Mouse (Mus musculus) midbrain, embryonic 10.5 days (tissue): ENCODE measurements around the gene Taar4. TPM values are rescaled to one million over a fixed set of nuclear protein-coding genes. Genes with fewer than 3 reads are reported as not detected.

Experiments used
- DNase-seq: peaks from one replicate; pipeline ENCODE4 v3.0.0-alpha.2; 2017; ENCODE audit warnings: low spot score
- H3K27ac ChIP-seq: fragments of 300-500 bp; sonication (generic); replicated peaks from 2 replicates; pipeline ENCODE4 v1.5.1; 2016; ENCODE audit warnings: mild to moderate bottlenecking
- H3K27me3 ChIP-seq: fragments of 300-500 bp; sonication (generic); 2 replicates; pipeline ENCODE4 v1.6.1; 2016; ENCODE audit warnings: low read depth, mild to moderate bottlenecking; ENCODE audit not compliant: poor library complexity, severe bottlenecking
- H3K36me3 ChIP-seq: fragments of 300-500 bp; sonication (generic); 2 replicates; pipeline ENCODE4 v1.6.1; 2016; ENCODE audit warnings: mild to moderate bottlenecking, moderate library complexity
- H3K4me1 ChIP-seq: fragments of 300-500 bp; sonication (generic); 2 replicates; pipeline ENCODE4 v1.6.1; 2016
- H3K4me3 ChIP-seq: fragments of 300-500 bp; sonication (generic); 2 replicates; pipeline ENCODE4 v1.5.1; 2016; ENCODE audit warnings: mild to moderate bottlenecking, moderate library complexity
- H3K9me3 ChIP-seq: fragments of 300-500 bp; sonication (generic); replicated peaks from 2 replicates; pipeline ENCODE4 v1.6.1; 2016; ENCODE audit warnings: mild to moderate bottlenecking
- WGBS: fragments of 180-500 bp; shearing (Covaris S2); methylation state at CpG from one replicate; pipeline ENCODE4 v1.1.7; 2016; 5-methylcytosine and 5-hydroxymethylcytosine counted together
- polyA plus RNA-seq: library from polyadenylated mRNA; unstranded; fragments of >200 nt; fragmentation: Nextera tagmentation; extraction: Ambion mirVana; gene quantifications from 2 replicates; pipeline ENCODE4 v1.2.1, GENCODE M21; 2016

Gene Taar4
- polyA plus RNA-seq, result not detected in 2 replicates

- 95% methylated on average over 13 of the region's 13 CpGs for WGBS
- Histone ChIP-seq H3K4me1 (no peaks in the 10 kb centered on the region), H3K9me3 (no peaks in the 10 kb centered on the region), H3K27ac (no peak within 1 kb of the TSS), H3K27me3 (no peaks in the 10 kb centered on the region), H3K36me3 (no peaks in the 10 kb centered on the region), H3K4me3 (no peak within 1 kb of the TSS)
- no peak for DNase-seq
These were observed at the start of gene Taar4 for GRCm38 (mm10) chr10:23960444-23960915. Gene Taar4, plus strand, starts transcription at chr10:23960494.

- Histone ChIP-seq H3K9me3 (no peaks in the 10 kb centered on the region), H3K27ac (no peak within 1 kb of the TSS), H3K4me3 (no peak within 1 kb of the TSS), H3K4me1 (no peaks in the 10 kb centered on the region), H3K36me3 (no peaks in the 10 kb centered on the region), H3K27me3 (no peaks in the 10 kb centered on the region)
- WGBS, result 94% methylated on average over 4 of the region's 4 CpGs
- no peak for DNase-seq
These were observed 40.2 kb upstream of the Taar4 start, which contains the start of gene Taar1 for GRCm38 (mm10) chr10:23920056-23920455. Gene Taar1, plus strand, starts transcription at chr10:23920356.

- WGBS, result 82% methylated on average over 3 of the region's 3 CpGs
- no peaks in the 10 kb centered on the region for H3K9me3 ChIP-seq
- H3K4me1 ChIP-seq, result no peaks in the 10 kb centered on the region
- H3K27ac ChIP-seq, result no peak overlapping the region
- H3K4me3 ChIP-seq, result no peak overlapping the region
- no peaks in the 10 kb centered on the region for H3K27me3 ChIP-seq
- no peaks in the 10 kb centered on the region for H3K36me3 ChIP-seq
- DNase-seq, result no peak
These were observed 37.8 kb upstream of the Taar4 start for GRCm38 (mm10) chr10:23922468-23922867.

- Histone ChIP-seq H3K4me3 (no peak overlapping the region), H3K27me3 (no peaks in the 10 kb centered on the region), H3K27ac (no peak overlapping the region), H3K4me1 (no peaks in the 10 kb centered on the region), H3K36me3 (no peaks in the 10 kb centered on the region), H3K9me3 (no peaks in the 10 kb centered on the region)
- WGBS, result 83% methylated on average over 2 of the region's 2 CpGs
- DNase-seq, result no peak
These were observed 36.4 kb upstream of the Taar4 start for GRCm38 (mm10) chr10:23923941-23924340.

GRCm38 (mm10) chr10:23937613-23938012 lies 22.7 kb upstream of the Taar4 start:
- no peaks in the 10 kb centered on the region for H3K27me3 ChIP-seq
- no peak overlapping the region for H3K4me3 ChIP-seq
- no peak for DNase-seq
- 58% methylated on average over 4 of the region's 4 CpGs for WGBS
- H3K27ac ChIP-seq, result no peak overlapping the region
- no peaks in the 10 kb centered on the region for H3K36me3 ChIP-seq
- H3K4me1 ChIP-seq, result peaks cover 8% of the 10 kb centered on the region; the same call in 1 of the 2 replicates
- no peaks in the 10 kb centered on the region for H3K9me3 ChIP-seq

GRCm38 (mm10) chr10:23938312-23938711 lies 22.0 kb upstream of the Taar4 start, which contains the start of gene Taar2:
Gene Taar2, plus strand, starts transcription at chr10:23938572.
- DNase-seq, result no peak
- Histone ChIP-seq H3K27me3 (no peaks in the 10 kb centered on the region), H3K36me3 (no peaks in the 10 kb centered on the region), H3K4me1 (peaks cover 8% of the 10 kb centered on the region; the same call in 1 of the 2 replicates), H3K9me3 (no peaks in the 10 kb centered on the region), H3K27ac (no peak within 1 kb of the TSS), H3K4me3 (no peak within 1 kb of the TSS)
- WGBS, result 65% methylated on average over 6 of the region's 6 CpGs

GRCm38 (mm10) chr10:23942465-23942864 lies 17.8 kb upstream of the Taar4 start:
- H3K9me3 ChIP-seq, result no peaks in the 10 kb centered on the region
- H3K4me1 ChIP-seq, result peaks cover 8% of the 10 kb centered on the region; the same call in 1 of the 2 replicates
- no peak for DNase-seq
- no peak overlapping the region for H3K4me3 ChIP-seq
- no peak overlapping the region for H3K27ac ChIP-seq
- WGBS, result 75% methylated on average over 5 of the region's 5 CpGs
- no peaks in the 10 kb centered on the region for H3K27me3 ChIP-seq
- no peaks in the 10 kb centered on the region for H3K36me3 ChIP-seq

GRCm38 (mm10) chr10:23948026-23948425 lies 12.3 kb upstream of the Taar4 start:
- Histone ChIP-seq H3K4me3 (no peak overlapping the region), H3K27me3 (no peaks in the 10 kb centered on the region), H3K4me1 (no peaks in the 10 kb centered on the region), H3K27ac (no peak overlapping the region), H3K9me3 (no peaks in the 10 kb centered on the region), H3K36me3 (no peaks in the 10 kb centered on the region)
- 81% methylated on average over 7 of the region's 7 CpGs for WGBS
- DNase-seq, result no peak

- Histone ChIP-seq H3K4me1 (no peaks in the 10 kb centered on the region), H3K9me3 (no peaks in the 10 kb centered on the region), H3K4me3 (no peak within 1 kb of the TSS), H3K27ac (no peak within 1 kb of the TSS), H3K36me3 (no peaks in the 10 kb centered on the region), H3K27me3 (no peaks in the 10 kb centered on the region)
- WGBS, result 88% methylated on average over 16 of the region's 16 CpGs
- DNase-seq, result no peak
These were observed 10.7 kb upstream of the Taar4 start, which contains the start of gene Taar3 for GRCm38 (mm10) chr10:23949508-23950005. Gene Taar3, plus strand, starts transcription at chr10:23949558.

- Histone ChIP-seq H3K36me3 (no peaks in the 10 kb centered on the region), H3K4me1 (no peaks in the 10 kb centered on the region), H3K4me3 (no peak overlapping the region), H3K9me3 (no peaks in the 10 kb centered on the region), H3K27me3 (no peaks in the 10 kb centered on the region), H3K27ac (no peak overlapping the region)
- WGBS, result 88% methylated on average over 6 of the region's 6 CpGs
- DNase-seq, result no peak
These were observed 8.6 kb upstream of the Taar4 start for GRCm38 (mm10) chr10:23951714-23952113.

- DNase-seq, result no peak
- Histone ChIP-seq H3K4me1 (no peaks in the 10 kb centered on the region), H3K4me3 (no peak overlapping the region), H3K27me3 (no peaks in the 10 kb centered on the region), H3K9me3 (no peaks in the 10 kb centered on the region), H3K27ac (no peak overlapping the region), H3K36me3 (no peaks in the 10 kb centered on the region)
- WGBS, result 70% methylated on average over 3 of the region's 3 CpGs
These were observed 1.2 kb upstream of the Taar4 start for GRCm38 (mm10) chr10:23959071-23959470.

- no peak overlapping the region for H3K27ac ChIP-seq
- no peak overlapping the region for H3K4me3 ChIP-seq
- DNase-seq, result no peak
- no peaks in the 10 kb centered on the region for H3K27me3 ChIP-seq
- 84% methylated on average over 3 of the region's 3 CpGs for WGBS
- no peaks in the 10 kb centered on the region for H3K36me3 ChIP-seq
- no peaks in the 10 kb centered on the region for H3K9me3 ChIP-seq
- H3K4me1 ChIP-seq, result no peaks in the 10 kb centered on the region
These were observed 3.1 kb downstream of the Taar4 start for GRCm38 (mm10) chr10:23963444-23963843.

- WGBS, result 88% methylated on average over 6 of the region's 6 CpGs
- H3K27me3 ChIP-seq, result no peaks in the 10 kb centered on the region
These were observed 4.8 kb downstream of the Taar4 start for GRCm38 (mm10) chr10:23964921-23965610.

More at GRCm38 (mm10) chr10:23964921-23965610, 4.8 kb downstream of the Taar4 start:
- no peak overlapping the region for H3K27ac ChIP-seq
- no peak overlapping the region for H3K4me3 ChIP-seq
- H3K9me3 ChIP-seq, result no peaks in the 10 kb centered on the region
- H3K36me3 ChIP-seq, result no peaks in the 10 kb centered on the region
- DNase-seq, result no peak
- H3K4me1 ChIP-seq, result no peaks in the 10 kb centered on the region
